Mouse (Mus musculus) C2C12 (cell line): ENCODE measurements around the gene H2-Eb2.

Source experiments
- CTCF ChIP-seq: IDR thresholded peaks from one replicate; pipeline ENCODE4 v1.5.1; 2011; ENCODE audit not compliant: control insufficient read depth, insufficient read depth, insufficient read length
- FOSL1 ChIP-seq: IDR thresholded peaks from one replicate; pipeline ENCODE4 v1.8.0; 2011; ENCODE audit warnings: mild to moderate bottlenecking, low read length; ENCODE audit not compliant: poor library complexity, insufficient read depth, severe bottlenecking

DNA sequence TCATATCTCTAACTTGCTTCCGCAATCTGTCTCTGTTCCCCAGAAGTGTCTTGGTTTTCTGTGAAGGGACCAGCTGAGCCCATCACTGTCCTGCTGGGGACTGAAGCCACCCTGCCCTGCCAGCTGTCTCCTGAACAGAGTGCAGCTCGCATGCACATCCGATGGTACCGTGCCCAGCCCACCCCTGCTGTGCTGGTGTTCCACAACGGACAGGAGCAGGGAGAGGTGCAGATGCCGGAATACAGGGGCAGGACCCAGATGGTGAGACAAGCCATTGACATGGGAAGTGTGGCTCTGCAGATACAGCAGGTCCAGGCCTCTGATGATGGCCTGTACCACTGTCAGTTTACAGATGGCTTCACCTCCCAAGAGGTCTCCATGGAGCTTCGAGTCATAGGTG is 54.0 kb downstream of the H2-Eb2 start:
- TF ChIP-seq CTCF, result no peak
- no peak for TF ChIP-seq FOSL1
